Mouse (Mus musculus): ENCODE measurements around the gene Gm32802.
"Not testable (repeated sequence)": the region's sequence is repeated elsewhere in the genome, so short reads cannot be mapped to it uniquely, and the experiment has no call there.

DNA sequence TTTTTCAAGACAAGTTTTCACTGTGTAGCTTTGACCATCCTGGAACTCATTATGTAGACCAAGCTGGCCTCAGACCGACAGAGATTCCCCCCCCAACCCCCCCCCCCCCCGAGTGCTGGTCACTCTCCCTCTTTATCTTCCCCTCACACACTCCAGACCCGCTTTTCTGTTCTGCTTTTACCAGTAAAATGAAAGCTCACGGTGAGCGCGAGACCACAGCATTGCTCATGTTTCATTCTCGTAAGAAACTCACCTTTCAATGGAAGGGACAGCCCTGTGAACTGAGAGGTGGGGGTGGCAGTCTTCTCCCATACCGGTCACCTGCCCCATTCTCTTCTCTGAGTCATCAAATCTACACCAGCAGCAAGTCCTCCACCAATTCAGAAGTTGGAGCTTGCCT is 10.3 kb downstream of the Gm32802 start:
- not testable (repeated sequence) for TF ChIP-seq CTCF (IDR thresholded peaks at IDR 0.05; ENCODE audit: insufficient read depth, low read length); POLR2A (IDR thresholded peaks at IDR 0.05; ENCODE audit: borderline replicate concordance, extremely low read depth, low read depth, low read length)

Data from lung, adult 2 months (tissue).